Mouse (Mus musculus): ENCODE data around the gene Unk. TPM values are rescaled to one million over a fixed set of nuclear protein-coding genes. Genes with fewer than 3 reads are reported as not detected.
"Not testable (repeated sequence)": the region's sequence is repeated elsewhere in the genome, so short reads cannot be mapped to it uniquely, and the experiment has no call there.

Unk gene
- polyA plus RNA-seq, 1 experiment from 2014 or later, result 49.1 TPM

DNA sequence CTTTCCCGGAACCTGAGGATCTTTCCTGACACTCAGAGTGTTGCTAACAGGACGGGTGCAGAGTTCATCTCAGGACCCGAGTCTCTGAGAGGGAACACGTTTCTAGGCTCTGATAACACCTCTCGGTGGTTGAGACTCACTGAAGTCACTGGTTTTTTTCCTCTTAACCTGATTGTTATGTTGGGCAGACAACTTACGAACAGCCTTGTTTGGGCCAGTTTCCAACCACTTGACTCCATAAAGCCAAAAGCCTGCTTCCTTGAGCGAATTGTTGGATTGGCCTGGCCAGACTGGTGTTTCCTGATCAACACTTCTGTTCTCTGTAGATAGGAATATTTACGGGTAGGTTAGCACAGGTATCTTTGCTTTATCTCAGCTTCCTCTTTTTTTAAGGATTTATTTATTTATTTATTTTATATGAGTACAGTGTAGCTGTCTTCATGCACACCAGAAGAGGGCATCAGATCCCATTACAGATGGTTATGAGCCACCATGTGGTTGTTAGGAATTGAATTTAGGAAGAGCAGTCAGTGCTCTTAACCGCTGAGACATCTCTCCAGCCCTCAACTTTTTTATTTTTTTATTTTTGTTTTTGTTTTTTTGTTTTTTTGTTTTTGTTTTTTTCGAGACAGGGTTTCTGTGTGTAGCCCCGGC is 58.7 kb downstream of the Unk start:
- Histone ChIP-seq H3K36me3 (peaks cover 5% of the 10 kb centered on the region), H3K4me3 (no peak overlapping the region), H3K4me2 (replicated peaks) (no peak overlapping the region), H3K9me3 (replicated peaks) (no peaks in the 10 kb centered on the region), H3K4me1 (peaks cover 17% of the 10 kb centered on the region), H3K27ac (no peak overlapping the region), H3K27me3 (no peaks in the 10 kb centered on the region), H3K9ac (no peak overlapping the region)
- WGBS, result 88% methylated on average over 11 of the region's 11 CpGs
- no peak for ATAC-seq (ENCODE audit: low FRiP score)

DNA sequence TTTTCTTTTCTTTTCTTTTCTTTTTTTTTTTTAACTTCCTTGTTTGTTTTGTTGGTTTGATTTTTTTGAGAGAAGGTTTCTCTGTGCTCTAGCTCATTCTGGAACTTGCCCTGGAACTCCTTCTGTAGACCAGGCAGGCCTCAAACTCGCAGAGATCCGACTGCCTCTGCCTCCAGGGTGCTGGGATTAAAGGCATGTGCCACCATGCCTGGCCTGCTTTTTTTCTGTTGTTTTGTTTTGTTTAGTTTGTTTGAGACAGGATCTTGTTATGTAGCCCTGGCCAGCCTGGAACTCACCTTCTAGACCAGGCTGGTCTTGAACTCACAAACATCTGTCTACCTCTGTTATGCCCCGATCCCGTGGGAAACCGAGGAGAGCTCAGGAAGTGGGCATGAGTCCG is 59.4 kb downstream of the Unk start:
- Histone ChIP-seq H3K4me3 (no peak overlapping the region), H3K27ac (no peak overlapping the region), H3K4me2 (replicated peaks) (no peak overlapping the region), H3K4me1 (peaks cover 17% of the 10 kb centered on the region), H3K9me3 (replicated peaks) (no peaks in the 10 kb centered on the region), H3K36me3 (no peaks in the 10 kb centered on the region), H3K27me3 (no peaks in the 10 kb centered on the region), H3K9ac (no peak overlapping the region)
- WGBS, result 88% methylated on average over 6 of the region's 6 CpGs
- no peak for ATAC-seq (ENCODE audit: low FRiP score)

DNA sequence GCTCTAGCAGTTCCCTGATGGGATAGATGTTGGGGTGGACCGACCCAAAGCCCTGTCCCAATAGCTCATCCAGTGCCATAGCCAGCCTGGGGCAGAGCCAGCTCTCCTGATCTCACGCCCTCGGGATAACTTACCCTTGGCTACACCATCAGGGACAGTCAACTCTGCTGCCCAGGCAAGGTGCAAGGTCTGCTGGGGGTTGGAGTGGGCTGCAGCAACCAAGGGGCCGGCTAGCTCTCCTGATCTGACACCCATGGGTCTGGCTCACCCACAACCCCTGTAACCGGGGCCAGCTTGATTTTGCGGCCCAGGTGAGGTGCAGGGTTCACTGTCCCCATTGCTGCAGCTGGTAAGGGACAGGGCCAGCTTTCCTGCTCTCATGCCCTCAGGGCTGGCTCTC is 61.5 kb downstream of the Unk start:
- H3K9ac ChIP-seq, result no peak overlapping the region
- no peak for ATAC-seq (ENCODE audit: low FRiP score)
- peaks cover under 1% of the 10 kb centered on the region; the same call in 1 of the 2 replicates for H3K9me3 ChIP-seq (replicated peaks)
- no peak overlapping the region for H3K4me3 ChIP-seq
- H3K36me3 ChIP-seq, result no peaks in the 10 kb centered on the region
- WGBS, result 84% methylated on average over 6 of the region's 6 CpGs
- H3K4me2 ChIP-seq (replicated peaks), result no peak overlapping the region
- no peaks in the 10 kb centered on the region for H3K27me3 ChIP-seq
- peaks cover 6% of the 10 kb centered on the region; the same call in 1 of the 2 replicates for H3K4me1 ChIP-seq
- no peak overlapping the region for H3K27ac ChIP-seq

DNA sequence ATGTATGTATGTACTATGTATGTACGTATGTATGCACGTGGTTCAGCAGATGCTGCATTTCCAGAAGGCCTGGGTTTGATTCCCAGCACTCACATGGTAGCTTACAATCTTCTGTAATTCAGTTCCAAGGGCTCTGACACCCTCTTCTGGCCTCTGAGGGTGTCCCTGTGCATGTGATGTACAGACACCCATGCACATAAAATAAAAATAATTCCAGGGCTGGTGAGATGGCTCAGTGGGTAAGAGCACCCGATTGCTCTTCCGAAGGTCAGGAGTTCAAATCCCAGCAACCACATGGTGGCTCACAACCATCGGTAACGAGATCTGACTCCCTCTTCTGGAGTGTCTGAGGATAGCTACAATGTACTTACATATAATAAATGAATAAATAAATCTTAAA is 62.8 kb downstream of the Unk start:
- not testable (repeated sequence) for H3K4me2 ChIP-seq (replicated peaks); H3K27ac ChIP-seq; H3K9ac ChIP-seq; ATAC-seq (ENCODE audit: low FRiP score); H3K4me1 ChIP-seq; H3K9me3 ChIP-seq (replicated peaks); H3K4me3 ChIP-seq; H3K36me3 ChIP-seq; H3K27me3 ChIP-seq
- WGBS, result 90% methylated on average over 6 of the region's 6 CpGs

DNA sequence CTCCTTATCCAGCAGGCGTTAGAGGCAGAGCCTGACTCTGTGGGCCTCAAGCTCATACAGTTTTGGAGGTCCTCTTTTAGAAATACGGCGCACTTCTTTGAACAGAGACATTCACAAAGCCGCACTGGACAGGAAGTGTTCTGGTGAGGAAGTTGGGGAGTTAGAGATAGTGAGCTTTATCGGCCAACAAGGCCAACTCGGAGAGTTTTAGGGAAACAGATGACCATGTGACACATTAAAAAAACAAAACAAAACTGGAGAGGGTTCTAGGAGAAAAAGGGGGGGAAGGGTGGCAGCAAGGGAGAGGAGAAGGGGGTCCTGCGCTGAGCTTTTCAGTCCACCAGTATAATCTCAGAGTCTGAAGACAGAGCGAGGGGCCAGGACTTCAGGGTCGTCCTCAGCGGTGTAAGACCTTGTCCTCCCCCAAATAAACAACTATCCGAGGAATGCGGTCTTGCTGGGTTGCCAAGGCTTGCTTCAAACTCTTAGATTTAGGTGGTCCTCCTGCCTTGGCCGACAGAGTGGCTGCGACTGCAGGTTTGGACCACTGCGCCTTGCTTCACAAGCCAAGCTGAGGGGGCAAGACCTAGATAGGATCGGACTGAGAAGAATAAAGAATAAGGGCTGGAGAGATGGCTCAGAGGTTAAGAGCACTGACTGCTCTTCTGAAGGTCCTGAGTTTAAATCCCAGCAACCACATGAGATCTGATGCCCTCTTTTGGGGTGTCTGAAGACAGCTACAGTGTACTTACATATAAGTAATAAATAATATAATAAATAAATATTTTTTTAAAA is 63.8 kb downstream of the Unk start:
- Histone ChIP-seq H3K36me3 (no peaks in the 10 kb centered on the region), H3K27me3 (no peaks in the 10 kb centered on the region), H3K27ac (no peak overlapping the region), H3K9me3 (replicated peaks) (peaks cover 4% of the 10 kb centered on the region; the same call in 1 of the 2 replicates), H3K4me1 (no peaks in the 10 kb centered on the region), H3K9ac (no peak overlapping the region), H3K4me2 (replicated peaks) (no peak overlapping the region), H3K4me3 (no peak overlapping the region)
- ATAC-seq (ENCODE audit: low FRiP score), result no peak
- WGBS, result 64% methylated on average over 16 of the region's 16 CpGs

DNA sequence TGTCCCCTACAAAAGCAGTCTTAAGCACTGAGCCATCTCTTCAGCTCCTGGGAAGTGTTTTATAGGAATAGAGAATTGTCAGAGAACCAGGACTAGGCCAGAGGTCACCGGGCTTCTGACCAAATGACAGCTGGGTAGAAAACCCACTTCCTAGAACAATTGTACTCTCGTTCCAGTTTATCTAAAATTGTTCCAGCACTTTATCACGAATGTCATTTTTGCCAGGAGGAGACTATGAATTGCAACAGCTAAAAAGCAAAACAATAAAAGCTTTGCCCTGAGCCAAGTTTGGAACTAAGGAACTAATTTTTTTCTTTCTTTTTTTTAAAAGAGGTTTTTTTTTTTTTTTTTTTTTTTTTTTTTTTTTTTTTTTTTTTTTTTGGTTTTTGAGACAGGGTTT is 65.5 kb downstream of the Unk start:
- Histone ChIP-seq H3K36me3 (no peaks in the 10 kb centered on the region), H3K4me1 (no peaks in the 10 kb centered on the region), H3K9ac (no peak overlapping the region), H3K4me3 (no peak overlapping the region), H3K27ac (no peak overlapping the region), H3K4me2 (replicated peaks) (no peak overlapping the region), H3K9me3 (replicated peaks) (peaks cover 4% of the 10 kb centered on the region; the same call in 1 of the 2 replicates), H3K27me3 (no peaks in the 10 kb centered on the region)
- ATAC-seq (ENCODE audit: low FRiP score), result no peak
- WGBS, result 76% methylated on average over 3 of the region's 3 CpGs

DNA sequence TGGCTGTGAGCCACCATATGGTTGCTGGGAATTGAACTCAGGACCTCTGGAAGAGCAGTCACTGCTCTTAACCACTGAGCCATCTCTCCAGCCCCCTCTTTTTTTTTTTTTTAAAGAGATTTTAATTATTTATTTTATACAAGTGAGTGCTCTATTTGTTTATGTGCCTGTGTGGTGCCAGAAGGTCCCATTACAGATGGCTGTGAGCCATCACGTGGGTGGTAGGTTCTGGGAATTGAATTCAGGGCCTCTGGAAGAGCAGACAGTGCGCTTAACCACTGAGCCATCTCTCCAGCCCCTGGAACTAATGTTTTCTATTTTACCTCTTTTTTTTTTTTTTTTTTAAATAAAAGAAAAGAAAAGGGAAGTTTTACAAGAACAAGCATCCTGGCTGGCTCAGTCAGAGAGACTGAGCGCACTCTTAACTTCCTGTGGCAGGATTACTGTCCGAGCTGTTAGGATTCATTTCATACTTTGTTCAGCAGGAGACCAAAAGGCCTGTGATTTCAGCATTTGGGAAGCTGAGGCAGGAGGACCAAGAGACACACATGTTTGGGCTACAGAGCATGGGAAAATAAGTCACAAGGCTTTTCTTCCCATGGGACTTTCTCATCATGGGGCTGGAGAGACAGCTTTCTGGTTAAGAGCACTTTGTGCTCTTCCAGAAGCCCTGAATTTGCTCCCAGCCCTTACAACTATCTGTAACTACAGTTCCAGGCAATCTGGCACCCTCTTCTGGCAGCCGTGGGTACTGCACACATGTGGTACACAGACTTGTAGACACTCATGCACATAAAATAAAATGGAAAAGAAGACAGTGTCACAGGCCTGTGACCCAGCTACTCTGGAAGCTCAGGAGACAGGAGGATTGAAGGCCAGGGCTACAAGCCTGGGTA is 66.3 kb downstream of the Unk start:
- H3K4me1 ChIP-seq, result no peaks in the 10 kb centered on the region
- H3K9me3 ChIP-seq (replicated peaks), result peaks cover 4% of the 10 kb centered on the region; the same call in 1 of the 2 replicates
- WGBS, result 94% methylated on average over 5 of the region's 5 CpGs
- H3K9ac ChIP-seq, result no peak overlapping the region
- H3K27me3 ChIP-seq, result no peaks in the 10 kb centered on the region
- H3K27ac ChIP-seq, result no peak overlapping the region
- no peak overlapping the region for H3K4me3 ChIP-seq
- no peak for ATAC-seq (ENCODE audit: low FRiP score)
- no peak overlapping the region for H3K4me2 ChIP-seq (replicated peaks)
- H3K36me3 ChIP-seq, result no peaks in the 10 kb centered on the region

DNA sequence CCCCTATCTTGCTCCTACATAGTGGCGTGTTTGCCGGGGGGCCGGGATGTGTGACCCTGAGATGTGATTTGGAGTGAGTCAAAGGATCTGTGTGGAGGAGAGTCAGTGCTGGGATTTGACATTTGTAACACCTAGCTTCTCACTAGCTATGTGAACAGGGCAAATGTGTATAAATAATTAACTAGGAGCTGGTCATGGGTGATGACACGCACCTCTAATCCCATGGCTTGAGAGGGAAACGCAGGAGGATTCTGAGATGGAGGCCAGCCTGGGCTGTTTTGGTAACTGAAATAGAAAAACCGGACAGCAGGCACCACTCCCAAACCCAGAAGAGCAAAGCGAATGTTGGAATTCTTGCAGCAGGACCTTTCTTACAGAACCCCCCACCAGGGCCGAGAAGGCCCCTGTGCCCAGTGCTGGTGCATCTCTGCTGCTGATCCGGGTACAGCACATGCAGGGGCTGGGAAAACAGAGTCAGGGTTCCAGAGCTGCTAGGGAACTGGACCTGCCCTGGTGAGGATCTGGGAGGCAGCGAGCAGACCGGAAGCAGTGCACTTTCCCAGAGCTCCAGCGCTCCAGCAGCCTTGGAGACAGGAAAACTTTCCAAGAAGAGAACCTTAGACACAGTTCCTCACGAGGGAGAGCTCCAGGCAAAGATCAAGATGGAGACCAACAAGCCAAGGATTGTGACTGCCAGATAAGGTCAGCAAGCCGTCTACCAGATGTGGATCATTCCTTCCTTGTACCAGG is 68.8 kb downstream of the Unk start:
- Histone ChIP-seq H3K4me1 (peaks cover 12% of the 10 kb centered on the region), H3K4me2 (replicated peaks) (no peak overlapping the region), H3K27ac (no peak overlapping the region), H3K9me3 (replicated peaks) (peaks cover 4% of the 10 kb centered on the region; the same call in 1 of the 2 replicates), H3K36me3 (no peaks in the 10 kb centered on the region), H3K9ac (no peak overlapping the region), H3K27me3 (no peaks in the 10 kb centered on the region), H3K4me3 (no peak overlapping the region)
- 76% methylated on average over 14 of the region's 14 CpGs for WGBS
- no peak for ATAC-seq (ENCODE audit: low FRiP score)

DNA sequence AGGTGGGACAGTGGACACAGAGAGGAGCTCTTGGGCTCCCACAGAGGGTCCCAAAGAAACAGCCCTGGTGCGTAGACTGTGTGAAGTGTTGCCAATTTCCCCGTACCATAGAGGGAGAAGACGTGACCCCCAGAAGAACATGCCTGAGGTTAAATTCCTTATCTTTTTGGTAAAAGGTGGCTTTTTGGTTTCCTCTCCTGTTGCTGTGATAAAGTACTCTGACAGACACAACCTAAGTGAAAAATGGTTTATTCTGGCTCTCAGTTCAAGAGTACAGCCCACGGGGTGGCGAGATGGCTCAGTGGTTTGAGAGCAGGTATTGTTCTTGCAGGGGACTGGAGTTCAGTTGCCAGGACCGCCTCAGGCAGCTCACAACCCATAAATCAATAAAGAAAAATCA is 69.3 kb downstream of the Unk start:
- no peaks in the 10 kb centered on the region for H3K27me3 ChIP-seq
- H3K4me2 ChIP-seq (replicated peaks), result no peak overlapping the region
- no peak overlapping the region for H3K27ac ChIP-seq
- whole genome bisulfite sequencing, result 83% methylated on average over 6 of the region's 6 CpGs
- peaks cover 4% of the 10 kb centered on the region; the same call in 1 of the 2 replicates for H3K9me3 ChIP-seq (replicated peaks)
- no peaks in the 10 kb centered on the region for H3K36me3 ChIP-seq
- no peak overlapping the region for H3K9ac ChIP-seq
- H3K4me1 ChIP-seq, result peaks cover 18% of the 10 kb centered on the region
- no peak overlapping the region for H3K4me3 ChIP-seq
- ATAC-seq (ENCODE audit: low FRiP score), result no peak

DNA sequence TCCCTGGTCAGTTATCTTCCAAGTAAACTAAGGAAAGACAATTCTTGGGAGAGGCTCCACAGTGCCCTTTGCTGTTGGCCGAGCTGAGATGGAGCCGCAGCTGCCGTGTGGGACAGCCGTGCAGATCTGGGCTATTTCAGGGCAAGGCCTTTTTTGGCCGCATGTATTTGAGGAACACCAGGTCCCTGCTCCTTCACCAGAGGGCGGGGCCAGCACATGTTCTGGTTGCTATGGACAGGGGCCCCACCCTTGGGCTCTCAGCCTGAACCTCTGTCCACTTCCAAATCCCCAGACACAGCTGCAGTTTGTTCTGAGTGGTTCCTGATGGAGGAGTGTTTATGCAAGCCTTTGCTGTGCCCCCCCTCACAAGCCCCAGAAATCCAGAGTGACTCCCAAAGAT is 70.3 kb downstream of the Unk start:
- no peak overlapping the region for H3K9ac ChIP-seq
- peaks cover under 1% of the 10 kb centered on the region for H3K27me3 ChIP-seq
- H3K9me3 ChIP-seq (replicated peaks), result peaks cover 4% of the 10 kb centered on the region; the same call in 1 of the 2 replicates
- H3K36me3 ChIP-seq, result no peaks in the 10 kb centered on the region
- H3K4me2 ChIP-seq (replicated peaks), result no peak overlapping the region
- H3K27ac ChIP-seq, result no peak overlapping the region
- 82% methylated on average over 6 of the region's 6 CpGs for WGBS
- ATAC-seq (ENCODE audit: low FRiP score), result no peak
- peaks cover 20% of the 10 kb centered on the region for H3K4me1 ChIP-seq
- H3K4me3 ChIP-seq, result no peak overlapping the region

DNA sequence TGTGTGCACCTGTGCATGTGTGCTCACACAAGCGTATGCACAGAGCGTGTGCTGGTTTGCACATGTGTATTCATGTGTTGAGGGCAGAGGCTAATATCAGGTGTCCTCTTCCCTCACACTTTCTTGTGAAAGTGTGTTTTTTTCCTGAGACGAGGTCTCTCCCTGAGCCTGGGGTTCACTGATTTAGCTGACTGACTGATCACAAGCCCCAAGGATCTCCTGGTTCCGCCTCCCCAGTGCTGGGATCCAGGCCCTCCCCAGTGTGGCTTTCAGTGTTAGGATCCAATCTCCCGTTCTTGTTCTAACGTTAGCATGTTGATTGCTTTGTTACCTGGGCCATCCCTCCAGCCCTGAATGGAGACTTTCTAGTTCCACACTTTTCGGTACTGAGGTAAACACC is 70.7 kb downstream of the Unk start:
- peaks cover 20% of the 10 kb centered on the region for H3K4me1 ChIP-seq
- H3K4me3 ChIP-seq, result no peak overlapping the region
- ATAC-seq (ENCODE audit: low FRiP score), result no peak
- H3K36me3 ChIP-seq, result no peaks in the 10 kb centered on the region
- peaks cover 4% of the 10 kb centered on the region; the same call in 1 of the 2 replicates for H3K9me3 ChIP-seq (replicated peaks)
- H3K27ac ChIP-seq, result no peak overlapping the region
- peaks cover 5% of the 10 kb centered on the region for H3K27me3 ChIP-seq
- H3K4me2 ChIP-seq (replicated peaks), result no peak overlapping the region
- WGBS, result 89% methylated on average over 7 of the region's 7 CpGs
- H3K9ac ChIP-seq, result no peak overlapping the region
